Mouse (Mus musculus): ENCODE measurements at regions not wholly inside any gene's neighbourhood (a gene's known extent, or its start where the extent isn't known, plus 50 kb on each side); places are given as distances from the start of the nearest gene placed in this dataset.

DNA sequence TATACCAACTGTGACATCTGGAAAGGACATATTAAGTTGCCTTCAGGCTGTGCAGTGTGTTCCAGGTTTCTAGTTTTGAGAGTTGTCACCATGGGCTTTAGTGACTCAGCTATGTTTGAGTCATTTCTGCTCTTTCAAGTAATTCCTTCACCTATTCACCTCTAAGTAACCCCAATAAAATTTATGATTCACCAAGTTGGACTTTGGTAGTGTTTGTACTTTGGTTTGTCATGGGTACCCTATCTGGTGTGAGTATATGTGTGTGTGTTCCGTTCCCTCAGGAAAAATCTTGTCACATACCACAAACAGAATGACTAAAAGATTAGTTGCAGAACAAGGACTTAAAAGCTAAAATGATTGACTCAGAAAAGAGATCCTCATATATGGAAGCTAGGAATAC is 76.8 kb upstream of the Crbn start:
- DNase-seq (ENCODE audit: extremely low spot score, low spot score), result no peak

DNA sequence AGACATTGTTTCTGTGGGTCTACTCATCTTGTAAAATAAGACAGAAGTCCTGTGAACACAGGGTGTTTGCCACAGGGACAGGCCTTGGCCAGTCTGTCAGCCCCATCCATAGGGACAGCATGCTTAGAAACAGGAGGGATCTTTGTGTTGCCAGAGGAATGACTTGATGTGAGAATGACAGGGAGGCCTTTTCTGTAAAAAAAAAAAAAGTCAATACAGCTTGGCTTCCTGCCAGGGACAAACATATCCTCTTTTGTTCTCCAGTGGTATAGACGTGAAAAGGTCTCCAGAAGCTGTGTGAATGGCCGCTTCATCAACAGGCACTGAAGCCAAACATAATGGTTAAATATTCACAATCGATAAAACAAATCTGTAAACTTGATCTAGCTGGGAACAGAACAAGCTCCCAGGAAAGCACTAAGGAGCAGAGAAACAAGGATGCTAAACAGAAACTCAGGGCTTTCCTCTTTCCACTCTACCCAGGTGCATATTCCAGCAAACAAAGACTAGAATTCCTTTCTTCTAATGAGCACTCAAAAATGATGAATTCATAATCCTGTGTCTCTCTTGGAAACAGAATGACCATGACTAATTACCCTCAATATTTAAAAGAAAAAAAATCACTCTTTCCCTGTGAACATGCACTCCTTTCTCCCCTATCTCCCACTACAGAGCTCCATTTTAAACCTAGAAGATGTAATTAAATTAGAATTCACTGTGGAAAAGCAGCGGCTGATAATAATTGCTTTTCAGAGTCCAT is 92.2 kb upstream of the Crbn start:
- DNase-seq (ENCODE audit: extremely low spot score, low spot score), result no peak

DNA sequence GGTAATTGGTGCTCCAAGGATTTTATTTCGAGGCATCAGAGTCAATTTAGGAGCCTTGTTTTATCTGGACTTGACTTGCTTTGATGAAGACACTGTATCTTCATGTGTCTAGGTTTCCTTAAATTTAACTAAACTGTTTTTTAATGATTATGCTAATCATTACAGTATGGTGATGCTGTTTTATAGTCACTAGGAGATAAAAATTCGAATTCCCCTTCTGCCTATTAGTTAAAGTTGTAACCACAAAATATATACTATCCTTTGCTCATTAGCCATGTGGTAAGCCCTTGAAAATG is 92.7 kb upstream of the Crbn start:
- no peak for DNase-seq (ENCODE audit: extremely low spot score, low spot score)

DNA sequence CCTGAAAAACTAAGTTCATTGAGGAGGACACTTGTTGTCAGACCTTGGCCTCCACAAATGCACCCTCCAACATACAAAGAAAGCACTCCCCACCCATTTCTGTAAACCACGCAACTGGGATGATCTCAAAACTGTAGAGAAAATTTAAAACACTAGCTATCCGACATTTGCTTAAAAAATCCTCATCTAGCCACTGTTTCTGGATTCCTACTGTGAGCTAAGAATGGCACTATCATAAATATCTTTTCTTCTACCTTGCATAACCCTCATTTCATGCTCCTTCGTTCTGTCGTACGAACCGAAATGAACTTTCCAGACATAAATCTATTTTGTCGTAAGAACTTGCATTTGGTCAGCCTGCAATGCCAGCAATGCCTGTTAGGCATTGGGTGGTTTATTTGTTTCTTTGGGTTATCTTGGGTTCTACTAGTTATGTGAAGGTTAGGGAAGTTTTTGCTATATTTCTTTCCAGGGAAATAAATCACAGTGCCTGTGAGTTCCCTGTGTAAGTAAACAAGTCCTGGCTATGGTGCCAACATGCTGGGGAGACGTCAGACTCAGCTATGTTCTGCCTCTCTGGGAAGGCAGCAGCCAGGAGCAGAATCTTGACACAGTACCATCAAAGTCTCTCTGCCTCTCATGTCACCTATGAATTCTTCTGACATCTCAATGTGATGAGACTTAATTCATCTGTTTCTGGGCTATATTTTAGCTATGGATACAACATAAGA is 104.2 kb upstream of the Crbn start:
- DNase-seq (ENCODE audit: extremely low spot score, low spot score), result no peak

DNA sequence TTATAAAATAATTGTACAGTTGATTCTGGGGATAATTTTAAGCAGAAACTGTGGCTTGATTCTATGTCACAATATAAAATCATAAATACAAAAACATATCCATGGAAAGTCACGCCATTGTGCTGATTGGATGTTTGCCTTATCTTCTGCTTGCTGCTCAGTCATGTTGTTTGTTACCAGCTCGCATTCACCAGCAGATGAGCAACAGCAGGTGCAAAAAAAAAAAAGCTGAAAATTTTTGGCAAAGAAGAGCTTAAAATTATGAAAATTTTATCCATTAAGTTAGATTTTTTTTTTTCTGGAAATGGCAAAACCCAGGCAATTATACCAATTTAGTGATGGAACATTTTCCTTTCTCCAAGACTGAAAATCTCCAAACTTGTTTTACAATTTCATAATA is 115.2 kb upstream of the Crbn start:
- DNase-seq (ENCODE audit: extremely low spot score, low spot score), result no peak

DNA sequence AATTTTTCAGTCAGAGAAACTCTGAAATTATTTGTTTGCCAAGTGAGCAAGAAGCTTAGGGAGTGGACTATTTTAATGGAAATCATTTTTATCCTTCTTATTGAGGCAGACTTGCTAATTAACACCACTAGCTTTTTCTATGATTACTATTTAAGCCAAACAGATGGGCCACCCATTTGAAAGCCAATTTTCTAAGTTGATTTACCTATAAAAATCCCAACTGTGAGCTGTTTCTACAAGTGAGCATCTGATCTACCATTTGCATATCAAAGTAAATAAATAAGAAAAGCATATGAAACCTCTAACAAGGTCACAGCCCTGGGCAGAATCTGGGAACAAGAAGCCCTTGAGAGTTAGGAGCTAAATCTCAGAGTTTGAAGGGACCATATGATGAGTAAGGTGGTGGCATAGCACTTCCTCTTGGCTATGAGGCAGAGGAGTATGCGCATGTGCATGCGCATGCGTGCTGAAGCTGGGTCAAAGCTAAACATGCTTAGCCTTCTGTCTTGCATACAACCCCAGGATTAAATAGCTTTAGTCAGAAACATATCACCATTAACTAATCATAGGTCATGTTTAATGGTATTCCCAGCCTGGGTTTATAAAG is 116.9 kb upstream of the Crbn start:
- no peak for DNase-seq (ENCODE audit: extremely low spot score, low spot score)

DNA sequence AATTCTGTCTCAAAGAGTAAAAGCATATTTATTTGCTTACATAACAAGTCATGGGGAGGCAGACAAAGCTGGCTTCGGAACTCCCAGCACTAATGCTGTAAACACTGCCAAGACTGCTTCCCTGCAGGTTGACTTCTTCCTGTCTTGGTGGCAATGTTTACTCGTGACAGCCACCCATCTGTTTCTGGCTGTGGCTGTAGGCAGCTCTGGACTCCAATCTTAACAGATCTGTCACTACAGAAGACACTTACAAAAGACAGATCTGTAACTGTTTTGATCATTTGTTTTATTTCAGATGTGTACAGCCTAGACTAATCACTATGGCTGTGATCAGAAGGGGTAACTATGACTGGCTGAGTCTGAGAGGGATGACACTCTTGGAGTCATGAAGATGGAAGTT is 121.1 kb upstream of the Crbn start:
- no peak for DNase-seq (ENCODE audit: extremely low spot score, low spot score)

DNA sequence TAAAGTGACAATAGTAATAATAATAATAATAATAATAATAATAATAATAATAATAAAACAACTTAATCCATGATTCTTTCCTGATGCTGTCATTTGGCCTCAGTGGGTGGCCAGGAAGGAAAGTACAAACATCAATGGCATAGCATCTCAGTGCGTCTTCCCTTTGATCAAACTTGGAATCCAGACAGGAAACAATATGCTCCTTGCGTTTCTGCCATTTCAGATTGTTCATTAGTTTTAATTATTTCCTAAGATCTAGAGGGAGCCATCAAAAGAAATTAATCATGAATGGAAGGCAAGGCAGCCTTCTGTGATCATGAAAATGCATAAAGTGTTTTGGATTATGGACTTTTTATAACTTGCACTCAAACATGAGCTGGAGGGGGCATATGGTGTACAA is 125.6 kb upstream of the Crbn start:
- no peak for DNase-seq (ENCODE audit: extremely low spot score, low spot score)

DNA sequence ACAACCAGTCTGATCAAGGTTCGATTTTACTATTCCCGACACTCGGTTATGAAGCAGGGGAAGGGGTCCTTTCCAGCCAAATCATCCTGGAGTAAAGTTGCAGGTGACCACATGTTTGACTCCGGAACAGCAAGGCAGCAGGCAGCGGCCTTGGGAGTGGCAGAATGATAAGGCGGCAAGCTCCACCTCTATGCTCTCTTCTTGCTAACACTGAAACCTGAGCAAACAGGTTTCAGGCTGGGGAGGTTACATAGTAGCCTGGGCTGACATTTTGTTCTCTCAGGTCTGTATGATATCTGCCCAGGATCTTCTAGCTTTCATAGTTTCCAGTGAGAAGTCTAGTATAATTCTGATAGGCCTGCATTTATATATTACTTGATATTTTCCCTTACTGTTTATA is 133.7 kb upstream of the Crbn start:
- DNase-seq (ENCODE audit: extremely low spot score, low spot score), result no peak

DNA sequence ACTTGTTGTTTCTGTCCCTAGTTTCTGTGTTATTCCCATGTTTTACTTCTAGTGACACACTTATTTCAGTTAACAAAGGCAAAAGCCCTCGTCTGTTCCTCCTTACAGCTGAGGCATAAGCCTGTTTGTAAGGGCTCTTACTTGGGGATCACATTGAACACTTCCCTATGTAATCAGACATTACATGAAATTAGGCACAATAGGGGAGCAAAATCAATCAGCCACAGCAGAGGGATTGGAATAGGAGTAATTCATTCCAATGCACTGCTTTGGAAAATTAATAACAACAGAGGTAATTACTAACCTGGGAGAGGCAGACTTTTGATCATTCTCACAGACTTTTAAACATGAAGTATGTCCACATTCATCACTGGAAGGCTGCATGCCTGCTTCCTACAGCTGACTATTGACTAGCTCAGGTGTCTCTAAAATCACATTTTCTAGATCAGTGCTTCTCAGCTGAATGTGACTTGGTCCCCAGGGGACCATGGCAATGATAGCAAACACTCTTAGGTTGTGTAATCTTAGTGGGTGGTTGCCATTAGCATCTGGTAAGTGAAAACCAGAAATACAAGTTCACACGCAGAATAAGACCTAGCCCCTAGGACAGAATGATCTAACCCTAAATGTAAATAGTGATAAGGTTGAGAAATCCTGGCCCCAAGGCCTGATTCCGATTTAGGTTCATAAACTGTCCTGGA is 146.5 kb upstream of the Crbn start:
- DNase-seq (ENCODE audit: extremely low spot score, low spot score), result no peak

DNA sequence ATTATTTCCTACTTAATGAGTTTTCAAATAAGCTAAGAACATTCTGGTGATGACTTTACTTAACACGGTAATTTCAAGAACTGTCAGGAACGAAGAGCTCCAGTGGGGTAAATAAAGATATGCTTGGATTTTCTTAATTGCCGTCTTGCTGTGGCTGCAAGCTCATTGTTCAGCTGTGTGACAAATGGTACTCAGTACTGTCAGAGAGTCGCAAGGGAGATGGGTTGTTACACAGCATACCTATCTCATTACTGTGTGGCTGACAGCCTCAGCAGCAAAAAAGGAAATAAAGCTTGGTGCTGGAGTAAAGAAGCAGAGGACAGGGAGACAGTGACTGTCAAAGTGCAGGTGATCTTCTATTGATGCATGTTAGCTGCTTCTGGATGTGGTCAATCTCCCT is 151.0 kb upstream of the Crbn start:
- no peak for DNase-seq (ENCODE audit: extremely low spot score, low spot score)

DNA sequence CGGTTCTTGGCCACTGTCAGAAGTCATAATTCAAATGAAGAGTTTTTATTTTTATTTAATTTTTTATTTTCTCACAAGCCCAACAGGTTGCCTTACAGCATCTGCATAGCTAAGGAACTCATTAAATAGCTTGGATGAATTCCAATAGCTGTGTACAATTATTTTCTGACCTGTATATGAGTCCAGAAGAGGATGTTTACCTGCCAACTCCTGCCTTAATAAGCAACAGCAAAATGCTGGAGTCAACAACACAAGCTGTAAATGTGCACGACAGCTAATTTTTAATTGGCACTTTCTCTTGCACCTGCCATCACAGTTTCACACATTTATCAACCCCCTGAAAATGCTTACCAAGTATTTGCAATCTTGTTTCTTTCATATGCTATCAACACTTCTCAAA is 161.4 kb upstream of the Crbn start:
- no peak for DNase-seq (ENCODE audit: extremely low spot score, low spot score)

DNA sequence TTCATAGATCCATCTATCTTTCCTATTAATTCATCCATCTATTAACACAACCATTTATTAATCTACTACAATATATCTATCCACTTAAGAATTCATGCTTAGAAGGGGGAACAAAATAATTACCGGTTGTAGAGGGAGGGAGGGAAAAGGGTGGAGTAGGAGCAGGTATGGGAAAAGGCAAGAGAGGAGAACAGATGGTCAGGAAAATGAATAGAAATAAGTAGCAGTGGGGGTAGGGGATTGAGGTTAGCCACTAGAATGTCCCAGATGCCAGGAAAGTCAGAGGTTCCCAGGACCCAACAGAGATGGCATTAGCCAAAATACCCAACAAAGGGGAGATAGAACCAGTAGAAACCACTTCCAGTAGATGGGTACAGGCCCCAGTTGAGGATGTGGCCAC is 164.5 kb upstream of the Crbn start:
- no peak for DNase-seq (ENCODE audit: extremely low spot score, low spot score)

DNA sequence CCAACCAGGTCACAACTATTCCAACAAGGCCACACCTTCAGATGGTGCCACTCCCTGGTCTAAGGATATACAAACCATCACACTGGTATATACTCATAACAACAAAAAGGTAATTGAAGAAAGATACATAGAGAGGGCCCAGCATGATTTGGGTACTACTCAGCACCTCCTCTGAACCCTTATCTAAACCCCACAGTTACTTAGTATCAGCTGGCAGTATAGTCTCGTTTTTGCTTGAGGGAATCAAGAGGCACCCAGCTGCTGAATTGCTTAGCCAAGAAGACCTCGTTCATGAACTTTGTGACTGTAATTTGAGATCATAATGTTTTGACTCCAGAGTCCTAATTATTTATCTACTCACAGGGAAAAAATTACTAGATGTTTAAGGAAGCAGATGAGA is 175.6 kb upstream of the Crbn start:
- no peak for DNase-seq (ENCODE audit: extremely low spot score, low spot score)

DNA sequence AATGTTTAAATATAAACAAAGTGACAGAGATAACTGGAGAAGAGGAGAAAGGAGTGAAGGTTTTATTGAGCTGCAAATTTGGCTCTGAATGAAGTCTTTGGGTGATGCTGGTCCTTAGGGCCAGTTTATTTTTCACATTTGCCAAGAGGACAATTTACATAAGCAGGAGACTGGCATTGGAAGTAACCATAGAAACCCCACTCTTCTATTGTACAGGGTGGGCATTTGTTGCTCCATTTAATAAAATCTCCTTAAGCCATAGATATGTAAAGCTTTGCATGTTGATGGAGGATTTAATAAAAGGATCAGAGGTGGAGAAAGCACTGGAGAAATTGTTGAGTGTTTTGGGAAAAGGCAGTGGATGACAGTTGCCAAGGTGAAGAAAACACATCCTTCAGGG is 178.8 kb upstream of the Crbn start:
- DNase-seq (ENCODE audit: extremely low spot score, low spot score), result no peak

DNA sequence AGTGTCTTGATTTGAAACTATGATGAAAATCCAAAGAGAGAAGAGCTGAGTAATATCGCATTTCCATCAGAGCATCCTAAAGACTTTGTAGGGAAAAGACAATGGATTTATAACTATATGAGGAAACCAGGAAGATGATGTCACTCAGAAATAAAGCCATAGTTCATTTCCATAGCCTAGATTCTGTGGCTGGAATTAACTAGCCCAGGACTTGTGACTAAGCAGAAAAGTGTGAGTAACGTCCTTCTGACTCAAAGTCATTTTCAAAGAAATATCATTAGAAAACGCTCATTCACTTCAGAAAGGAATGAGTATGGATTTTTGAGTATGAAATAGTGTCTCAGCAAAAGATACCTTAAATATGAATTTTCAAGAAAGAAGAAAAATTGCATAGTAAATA is 179.9 kb upstream of the Crbn start:
- no peak for DNase-seq (ENCODE audit: extremely low spot score, low spot score)

DNA sequence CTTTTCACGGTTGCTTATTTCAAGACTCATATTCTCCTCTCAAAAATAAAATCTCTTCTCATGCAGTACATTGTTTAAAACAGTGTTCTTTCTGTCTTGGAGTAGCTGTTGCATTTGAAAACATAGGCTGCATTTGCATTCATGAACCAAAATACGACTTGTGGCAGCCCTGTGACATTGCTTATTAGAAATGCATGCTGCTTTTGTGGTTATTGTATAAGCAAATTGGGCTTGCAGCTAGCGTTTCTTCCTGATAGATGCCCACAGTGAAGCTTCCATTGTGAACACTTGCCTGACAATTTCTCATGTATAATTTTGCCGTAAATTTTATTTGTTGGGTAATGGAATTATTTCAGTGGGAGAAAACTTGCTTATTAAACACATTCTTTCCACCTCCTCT is 180.3 kb upstream of the Crbn start:
- no peak for DNase-seq (ENCODE audit: extremely low spot score, low spot score)

DNA sequence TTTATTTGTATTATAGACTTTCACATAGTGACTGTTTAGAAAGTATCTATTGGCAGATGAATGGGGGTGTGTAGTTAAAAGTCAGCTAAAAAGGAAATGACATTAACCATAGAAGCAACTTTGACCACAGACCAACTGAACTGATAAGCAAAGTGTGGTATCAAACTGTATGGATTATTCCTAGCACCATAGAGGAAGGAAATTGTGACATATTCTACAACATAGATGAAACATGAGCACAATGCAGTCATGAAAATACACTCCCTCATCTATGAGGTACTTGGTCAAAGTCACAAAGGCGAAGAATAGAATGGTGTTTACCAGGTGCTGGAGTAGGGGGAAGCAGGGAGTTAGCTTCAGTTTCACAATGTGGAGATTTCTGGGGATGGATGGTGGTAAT is 181.4 kb upstream of the Crbn start:
- no peak for DNase-seq (ENCODE audit: extremely low spot score, low spot score)

DNA sequence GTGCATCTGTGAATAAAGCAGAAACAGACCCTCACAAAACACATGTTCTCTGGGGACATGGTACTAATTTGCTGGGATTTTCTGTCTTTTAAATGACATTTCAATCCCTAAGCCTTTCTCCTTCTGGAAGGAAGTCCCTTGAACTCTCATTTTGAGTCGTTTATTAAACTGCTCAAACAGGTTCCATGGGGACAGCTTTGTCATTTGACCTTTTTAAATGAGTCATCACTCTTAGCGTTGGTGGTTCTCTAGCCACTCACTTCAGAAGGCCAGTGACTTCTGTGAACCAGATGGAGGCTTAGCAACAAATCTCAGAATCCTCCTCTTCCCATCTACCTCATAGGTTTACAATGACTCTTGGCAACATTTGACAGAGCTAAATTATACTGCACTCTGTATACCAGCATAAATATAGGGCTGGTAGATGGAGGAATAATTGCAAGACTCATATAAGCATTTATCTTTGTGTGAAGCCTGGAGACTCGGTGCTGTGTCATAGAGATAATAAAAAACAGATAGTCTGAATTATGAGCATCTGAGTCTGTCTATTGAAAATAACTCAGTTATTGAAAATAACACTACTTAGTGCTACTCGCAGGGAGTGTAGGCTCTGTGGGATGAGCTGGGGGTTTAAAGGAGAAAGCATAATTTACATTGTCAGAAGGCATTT is 185.4 kb upstream of the Crbn start:
- no peak for DNase-seq (ENCODE audit: extremely low spot score, low spot score)

DNA sequence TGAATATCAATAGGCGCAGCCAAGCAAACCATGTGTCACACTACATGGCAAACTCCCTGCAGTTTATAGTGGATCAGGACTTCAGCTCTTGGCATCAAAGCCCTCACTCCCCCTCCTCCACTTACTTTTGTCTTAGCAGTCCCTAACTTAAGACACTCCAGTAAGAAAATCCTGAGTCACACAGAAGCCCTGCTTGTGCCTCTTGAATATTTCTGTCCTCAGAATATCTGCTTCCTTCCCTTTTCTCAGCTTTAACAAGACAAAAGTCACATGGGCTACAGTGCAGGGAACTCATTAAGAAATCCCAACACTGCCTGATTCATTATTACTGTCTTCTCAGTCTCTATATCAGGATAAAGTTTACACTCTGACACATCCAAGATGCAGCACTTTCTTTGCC is 191.7 kb upstream of the Crbn start:
- DNase-seq (ENCODE audit: extremely low spot score, low spot score), result no peak

DNA sequence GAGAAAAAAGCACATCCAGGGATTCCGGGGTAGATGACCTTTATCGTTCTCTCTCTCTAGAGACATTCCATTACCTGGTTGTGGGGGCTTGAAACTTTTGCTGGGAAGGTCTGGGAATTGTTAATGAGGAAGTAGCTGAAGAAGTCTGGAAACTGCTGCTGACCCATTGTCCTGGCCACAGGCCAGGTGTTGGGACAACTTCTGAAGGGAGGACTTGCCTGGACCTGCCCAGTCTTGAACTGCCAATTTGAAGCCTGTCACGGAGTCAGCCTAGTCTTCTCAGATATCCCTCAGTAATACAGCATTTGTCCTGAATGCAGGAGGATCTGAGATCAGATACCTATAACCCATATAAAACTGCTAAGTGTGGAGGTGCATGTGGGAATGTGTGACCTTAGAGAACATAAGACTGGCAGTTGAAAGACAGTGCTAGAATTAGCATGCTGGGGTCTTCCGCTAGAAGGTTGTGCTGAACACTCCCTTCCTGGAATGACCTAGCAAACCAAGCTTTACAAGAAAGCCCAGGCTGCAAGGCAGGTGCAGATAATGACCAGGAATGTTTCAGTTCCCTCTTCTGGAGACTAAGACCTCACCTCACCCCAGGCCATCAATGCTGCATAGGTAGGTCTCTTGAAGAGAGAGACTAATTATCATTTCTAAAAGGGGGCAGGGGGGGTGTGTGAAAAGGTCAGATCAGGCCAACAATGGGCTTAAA is 204.7 kb upstream of the Crbn start:
- DNase-seq (ENCODE audit: extremely low spot score, low spot score), result no peak
